Mouse (Mus musculus) T-helper 1 cell (primary cell): ENCODE data around the gene Gpank1.

Source experiments
- in situ Hi-C: fragments of 300-600 bp; cut with MboI, MseI; formaldehyde crosslinking; loops from one replicate; pipeline ENCODE4 v1.15.1; 2025; ENCODE audit warnings: high pct_unique_total_duplicates

Gene Gpank1

GRCm38 (mm10) chr17:35127017-35127416, 5.8 kb downstream of the Gpank1 start:
- in situ Hi-C loops: no loop called here

GRCm38 (mm10) chr17:35128996-35129395, 7.7 kb downstream of the Gpank1 start:
- in situ Hi-C loops: no loop called here

GRCm38 (mm10) chr17:35131038-35131437, 9.8 kb downstream of the Gpank1 start:
- in situ Hi-C loops: no loop called here

- in situ Hi-C loops: no loop called here
Measured at GRCm38 (mm10) chr17:35131500-35132173, 10.4 kb downstream of the Gpank1 start, which contains the start of gene Apom. Gene Apom, minus strand, starts transcription at chr17:35132050.

GRCm38 (mm10) chr17:35132174-35132560, 10.9 kb downstream of the Gpank1 start:
- in situ Hi-C loops: no loop called here

- in situ Hi-C loops: no loop called here
Measured at GRCm38 (mm10) chr17:35133517-35133916, 12.3 kb downstream of the Gpank1 start.

GRCm38 (mm10) chr17:35134801-35135590, 13.7 kb downstream of the Gpank1 start, which contains the start of gene Bag6:
Gene Bag6, plus strand, starts transcription at chr17:35135178.
- in situ Hi-C loops: no loop called here

- in situ Hi-C loops: no loop called here
Measured at GRCm38 (mm10) chr17:35135591-35136320, 14.5 kb downstream of the Gpank1 start.

GRCm38 (mm10) chr17:35139269-35139668, 18.0 kb downstream of the Gpank1 start:
- in situ Hi-C loops: no loop called here

- in situ Hi-C loops: no loop called here
Measured at GRCm38 (mm10) chr17:35140490-35140996, 19.3 kb downstream of the Gpank1 start.

- in situ Hi-C loops: no loop called here
Measured at GRCm38 (mm10) chr17:35141971-35142370, 20.7 kb downstream of the Gpank1 start.

- in situ Hi-C loops: no loop called here
Measured at GRCm38 (mm10) chr17:35146139-35146538, 24.9 kb downstream of the Gpank1 start.

- in situ Hi-C loops: no loop called here
Measured at GRCm38 (mm10) chr17:35147348-35147747, 26.1 kb downstream of the Gpank1 start.

- in situ Hi-C loops: no loop called here
Measured at GRCm38 (mm10) chr17:35147922-35148639, 26.8 kb downstream of the Gpank1 start.

- in situ Hi-C loops: no loop called here
Measured at GRCm38 (mm10) chr17:35152121-35152520, 30.9 kb downstream of the Gpank1 start.

- in situ Hi-C loops: no loop called here
Measured at GRCm38 (mm10) chr17:35153077-35153476, 31.8 kb downstream of the Gpank1 start.

- in situ Hi-C loops: no loop called here
Measured at GRCm38 (mm10) chr17:35153931-35154330, 32.7 kb downstream of the Gpank1 start.

- in situ Hi-C loops: no loop called here
Measured at GRCm38 (mm10) chr17:35154616-35155015, 33.4 kb downstream of the Gpank1 start.

GRCm38 (mm10) chr17:35155451-35155850, 34.2 kb downstream of the Gpank1 start:
- in situ Hi-C loops: no loop called here

- in situ Hi-C loops: no loop called here
Measured at GRCm38 (mm10) chr17:35156461-35157200, 35.4 kb downstream of the Gpank1 start.

- in situ Hi-C loops: no loop called here
Measured at GRCm38 (mm10) chr17:35157254-35157653, 36.0 kb downstream of the Gpank1 start.
